Mouse (Mus musculus): Measurements from ENCODE around the gene Pvalb.

Gene Pvalb

DNA sequence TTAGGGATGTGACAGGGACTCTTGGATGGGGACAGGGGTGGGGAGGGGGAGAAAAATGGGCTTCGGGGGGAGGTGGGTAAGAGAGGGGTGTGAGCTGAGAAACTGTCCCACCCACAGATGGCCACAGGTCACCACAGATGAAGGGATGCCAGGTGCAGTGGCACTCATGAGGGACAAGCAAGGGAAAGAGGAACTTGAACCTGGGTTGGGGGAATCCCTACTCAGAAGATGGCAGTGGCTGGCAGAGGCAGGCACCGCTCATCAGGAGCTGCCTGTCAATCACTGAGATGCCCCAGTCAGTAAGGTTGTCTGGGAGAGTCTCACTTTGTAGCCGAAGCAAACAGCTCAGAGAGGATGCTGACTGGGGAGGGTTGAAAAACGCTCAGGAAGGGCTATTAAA is 40.9 kb downstream of the Pvalb start:
- no peak for ATAC-seq (ENCODE audit: insufficient number of reproducible peaks, low FRiP score, low TSS enrichment)

DNA sequence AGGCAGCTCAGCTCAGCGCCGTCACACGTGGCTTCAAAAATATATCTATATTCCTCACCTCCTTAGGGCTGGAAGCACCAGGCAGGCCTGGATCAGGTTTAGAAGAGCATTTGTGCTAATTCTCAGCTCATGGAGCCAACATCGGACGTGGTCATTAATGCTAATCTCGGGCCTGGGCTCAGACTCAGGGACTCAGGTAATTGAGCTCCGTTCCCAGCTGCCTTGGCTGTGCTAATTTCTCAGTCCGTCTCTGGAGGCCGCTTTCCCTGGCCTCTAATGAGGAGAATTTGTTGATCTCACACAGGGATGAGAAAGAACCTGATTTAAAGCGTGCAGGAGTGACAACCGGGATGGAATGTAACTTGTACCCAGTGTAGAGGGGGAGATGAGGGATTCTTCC is 41.7 kb downstream of the Pvalb start:
- no peak for ATAC-seq (ENCODE audit: insufficient number of reproducible peaks, low FRiP score, low TSS enrichment)

GRCm38 (mm10) chr15:78161946-78162345 is 44.3 kb downstream of the Pvalb start:
- no peak for ATAC-seq (ENCODE audit: insufficient number of reproducible peaks, low FRiP score, low TSS enrichment)

GRCm38 (mm10) chr15:78158335-78158734 is 47.9 kb downstream of the Pvalb start:
- ATAC-seq (ENCODE audit: insufficient number of reproducible peaks, low FRiP score, low TSS enrichment), result no peak

DNA sequence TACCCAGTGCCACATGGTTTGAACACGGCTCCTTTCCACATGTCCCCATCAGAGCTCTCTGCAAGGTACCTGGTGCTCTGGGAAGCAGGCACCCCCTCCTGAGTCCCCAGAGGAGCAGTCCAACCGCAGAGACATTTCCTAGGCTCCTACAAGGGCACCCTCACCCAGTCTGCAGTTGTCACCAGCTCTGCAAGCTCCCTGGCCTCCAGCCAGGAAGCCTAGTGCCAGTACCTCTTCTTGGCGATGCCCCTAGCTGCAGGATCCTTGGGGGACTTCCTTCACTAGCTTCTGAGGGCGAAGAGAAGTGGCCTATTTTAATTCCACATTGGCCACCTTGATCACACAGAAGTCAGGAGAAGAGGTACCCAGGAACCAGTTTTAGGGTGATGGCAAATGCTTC is 48.4 kb downstream of the Pvalb start:
- 0 out of 2 replicates have a peak, but pooled peaks have one; percentile 26 for ATAC-seq (ENCODE audit: insufficient number of reproducible peaks, low FRiP score, low TSS enrichment)

- no peak for ATAC-seq (ENCODE audit: insufficient number of reproducible peaks, low FRiP score, low TSS enrichment)
Measured at GRCm38 (mm10) chr15:78157330-78157729, 48.9 kb downstream of the Pvalb start.

GRCm38 (mm10) chr15:78155421-78155820 is 50.8 kb downstream of the Pvalb start:
- ATAC-seq (ENCODE audit: insufficient number of reproducible peaks, low FRiP score, low TSS enrichment), result no peak

GRCm38 (mm10) chr15:78153045-78153775 is 53.0 kb downstream of the Pvalb start:
- ATAC-seq (ENCODE audit: insufficient number of reproducible peaks, low FRiP score, low TSS enrichment), result no peak

GRCm38 (mm10) chr15:78148565-78148964 is 57.6 kb downstream of the Pvalb start:
- ATAC-seq (ENCODE audit: insufficient number of reproducible peaks, low FRiP score, low TSS enrichment), result no peak

Measured in cerebellum, adult (tissue).